ENCODE assay signal across 27 mouse cellular contexts in genomic region chr2:170646201-170646600, GRCm38 (mm10). TPM values are rescaled to one million over a fixed set of nuclear protein-coding genes. Genes with fewer than 3 reads are reported as not detected.
DNase-seq lines count a peak whose midpoint lies in the region; ATAC-seq lines count a peak whose summit lies in the region.
"Had no signal": no experiment of that assay in that cellular context is flagged by ENCODE, and none has a peak within 500 bp of the region (broad histone marks: within the 10 kb centered on the region; RNA-seq: fewer than 3 reads in every experiment).

No protein-coding gene starts in this region.

- no peaks in the 10 kb centered on the region for H3K9me3 ChIP-seq in intestine, embryonic 16.5 days (ENCODE audit: control insufficient read depth, low read length)
- H3K9me3 ChIP-seq: embryonic facial prominence, embryonic 12.5 days; forebrain, embryonic 13.5 days; forebrain, embryonic 15.5 days had no signal

- 85% methylated on average over 6 of the region's 6 CpGs for WGBS in intestine, embryonic 16.5 days

- H3K9ac ChIP-seq in intestine, embryonic 16.5 days (ENCODE audit: low read depth, low read length) = no peak overlapping the region
- H3K9ac ChIP-seq: embryonic facial prominence, embryonic 12.5 days; forebrain, embryonic 13.5 days; forebrain, embryonic 15.5 days; forebrain, postnatal 0 days had no signal

- H3K4me2 ChIP-seq in intestine, embryonic 16.5 days (ENCODE audit: low read depth, low read length) = no peak overlapping the region
- H3K4me2 ChIP-seq: embryonic facial prominence, embryonic 12.5 days; forebrain, embryonic 13.5 days; forebrain, embryonic 15.5 days had no signal

- H3K27me3 ChIP-seq in intestine, embryonic 16.5 days (replicated peaks; ENCODE audit: control insufficient read depth, insufficient read depth, low read length) = no peaks in the 10 kb centered on the region
- H3K27me3 ChIP-seq: CH12.LX; embryonic facial prominence, embryonic 12.5 days; forebrain, embryonic 13.5 days; forebrain, embryonic 15.5 days; Patski had no signal

- no peak for DNase-seq in frontal cortex, postnatal 10 days (ENCODE audit: low spot score in 2 of 2)
- peak; percentile 23 for DNase-seq in right cerebral cortex, adult 18-20 months
- DNase-seq in right cerebral cortex, postnatal 25 days = no peak
- DNase-seq in R1 (ENCODE audit: low read depth, low spot score) = peak; percentile 39
- DNase-seq: adrenal gland, adult 2 months; adrenal gland, postnatal 10 days; adrenal gland, postnatal 25 days; B cell, adult 2 months; cerebellum, adult 11-12 months; cerebellum, adult 2 months; cerebellum, adult 9-10 months; cerebellum, postnatal 10 days; cerebellum, postnatal 25 days; forebrain, postnatal 0 days had no signal

- H3K4me3 ChIP-seq in intestine, embryonic 16.5 days (ENCODE audit: low read length) = no peak overlapping the region
- H3K4me3 ChIP-seq: embryonic facial prominence, embryonic 10.5 days; embryonic facial prominence, embryonic 12.5 days; forebrain, embryonic 13.5 days; forebrain, embryonic 15.5 days had no signal

- ATAC-seq in frontal cortex, adult (ENCODE audit: low TSS enrichment) = peak; percentile 47
- no peak for ATAC-seq in intestine, embryonic 16.5 days
- ATAC-seq: CD4-positive, CD25-positive, alpha-beta regulatory T cell, adult 4 months; forebrain, embryonic 13.5 days; forebrain, embryonic 15.5 days; forebrain, postnatal 0 days; Patski had no signal

- no peaks in the 10 kb centered on the region; the same call in 1 of the 2 replicates for H3K4me1 ChIP-seq in intestine, embryonic 16.5 days (ENCODE audit: control insufficient read depth, insufficient read depth, low read length)
- H3K4me1 ChIP-seq: embryonic facial prominence, embryonic 12.5 days had no signal

- H3K36me3 ChIP-seq in intestine, embryonic 16.5 days (ENCODE audit: control insufficient read depth, insufficient read depth, low read length) = no peaks in the 10 kb centered on the region
- H3K36me3 ChIP-seq: embryonic facial prominence, embryonic 10.5 days; embryonic facial prominence, embryonic 12.5 days; forebrain, embryonic 15.5 days; G1E had no signal

- no peak overlapping the region for H3K27ac ChIP-seq in intestine, embryonic 16.5 days (ENCODE audit: low read length)
- H3K27ac ChIP-seq: embryonic facial prominence, embryonic 10.5 days; embryonic facial prominence, embryonic 12.5 days; forebrain, embryonic 13.5 days; forebrain, embryonic 15.5 days had no signal

RNA-seq across cellular contexts. Expression of gene 4930470P17Rik, which starts 44.4 kb away (rescaled TPM):
- not detected in 2 replicates for polyA plus RNA-seq in intestine, embryonic 16.5 days (2015; fragmentation: Nextera tagmentation; extraction: Ambion mirVana)
- polyA plus RNA-seq: adrenal gland, adult 2 months; CD4-positive, CD25-positive, alpha-beta regulatory T cell, adult 4 months; cerebellum, adult 2 months; cortical plate, adult 2 months; embryonic facial prominence, embryonic 10.5 days; embryonic facial prominence, embryonic 12.5 days; embryonic facial prominence, embryonic 14.5 days; forebrain, embryonic 11.5 days; forebrain, embryonic 13.5 days; forebrain, embryonic 15.5 days; G1E; Patski had no signal

Comparison
In these comparisons a context has a peak if more than half of its experiments do, and no peak if none do; other contexts are left out.
1. DNase-seq: peak in right cerebral cortex, adult 18-20 months (single experiment) and R1 (single experiment); none in frontal cortex, postnatal 10 days (0 of 2) and right cerebral cortex, postnatal 25 days (single experiment).